Mouse (Mus musculus) ES-Bruce4 (cell line): ENCODE measurements around the gene Cdh13.

ENCODE experiments used
- CTCF ChIP-seq: IDR thresholded peaks from one replicate; pipeline ENCODE4 v1.8.1; 2011; ENCODE audit warnings: low read depth, low read length
- EP300 ChIP-seq: IDR thresholded peaks from 2 replicates; pipeline ENCODE4 v1.6.1; 2011; ENCODE audit warnings: low read depth, low read length; ENCODE audit not compliant: insufficient read depth
- POLR2A ChIP-seq: IDR thresholded peaks from one replicate; pipeline ENCODE4 v1.8.1; 2011; ENCODE audit warnings: low read length; ENCODE audit not compliant: insufficient read depth

DNA sequence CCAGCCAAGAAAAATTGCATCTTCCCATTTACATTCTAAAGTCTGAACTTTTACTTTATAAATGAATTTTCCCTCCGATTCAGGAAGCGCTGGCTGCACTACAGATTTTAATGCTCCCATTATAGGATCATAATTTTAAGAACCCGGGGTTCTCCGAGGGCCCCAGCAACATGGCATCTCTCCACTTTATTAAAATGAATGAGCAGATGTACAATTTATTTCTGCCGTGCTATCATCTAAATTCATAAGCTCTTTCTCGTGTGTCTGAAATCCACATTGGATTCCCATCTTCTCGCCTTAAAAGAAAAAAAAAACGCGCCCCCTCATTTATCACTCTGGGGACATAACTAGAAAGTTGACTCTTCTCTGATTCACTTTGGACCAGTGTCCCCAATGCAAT is 925.0 kb downstream of the Cdh13 start:
- TF ChIP-seq CTCF, result no peak
- TF ChIP-seq POLR2A, result no peak
- no peak for TF ChIP-seq EP300
